Mouse (Mus musculus): ENCODE data around the gene Plcd1. TPM values are rescaled to one million over a fixed set of nuclear protein-coding genes. Genes with fewer than 3 reads are reported as not detected.

Gene Plcd1
- polyA plus RNA-seq, 1 experiment from 2014 or later, result 0.85 TPM

DNA sequence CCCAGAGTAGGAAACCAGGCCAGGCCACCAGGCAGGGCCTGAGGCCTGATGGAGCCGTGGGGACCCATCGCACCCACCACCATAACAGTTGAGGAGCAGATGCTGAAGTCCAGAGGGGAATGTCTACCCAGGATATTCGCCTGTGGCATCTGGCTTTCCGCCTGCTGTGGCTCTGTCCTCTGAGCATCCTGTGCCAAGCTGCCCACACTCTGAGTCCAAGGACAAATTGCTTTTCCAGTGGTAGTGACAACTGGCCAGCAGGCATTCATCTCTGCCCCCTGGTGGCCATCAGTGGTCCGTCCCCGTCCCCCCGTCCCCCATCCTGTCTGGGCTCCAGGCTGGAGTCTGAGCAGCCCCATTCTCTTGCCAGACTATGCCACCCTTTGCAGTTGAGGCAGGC, 63.7 kb downstream of the Plcd1 start:
- DNase-seq, result peak; percentile 71
- 0 out of 2 replicates have a peak, but pooled peaks have one; percentile 44 for ATAC-seq

DNA sequence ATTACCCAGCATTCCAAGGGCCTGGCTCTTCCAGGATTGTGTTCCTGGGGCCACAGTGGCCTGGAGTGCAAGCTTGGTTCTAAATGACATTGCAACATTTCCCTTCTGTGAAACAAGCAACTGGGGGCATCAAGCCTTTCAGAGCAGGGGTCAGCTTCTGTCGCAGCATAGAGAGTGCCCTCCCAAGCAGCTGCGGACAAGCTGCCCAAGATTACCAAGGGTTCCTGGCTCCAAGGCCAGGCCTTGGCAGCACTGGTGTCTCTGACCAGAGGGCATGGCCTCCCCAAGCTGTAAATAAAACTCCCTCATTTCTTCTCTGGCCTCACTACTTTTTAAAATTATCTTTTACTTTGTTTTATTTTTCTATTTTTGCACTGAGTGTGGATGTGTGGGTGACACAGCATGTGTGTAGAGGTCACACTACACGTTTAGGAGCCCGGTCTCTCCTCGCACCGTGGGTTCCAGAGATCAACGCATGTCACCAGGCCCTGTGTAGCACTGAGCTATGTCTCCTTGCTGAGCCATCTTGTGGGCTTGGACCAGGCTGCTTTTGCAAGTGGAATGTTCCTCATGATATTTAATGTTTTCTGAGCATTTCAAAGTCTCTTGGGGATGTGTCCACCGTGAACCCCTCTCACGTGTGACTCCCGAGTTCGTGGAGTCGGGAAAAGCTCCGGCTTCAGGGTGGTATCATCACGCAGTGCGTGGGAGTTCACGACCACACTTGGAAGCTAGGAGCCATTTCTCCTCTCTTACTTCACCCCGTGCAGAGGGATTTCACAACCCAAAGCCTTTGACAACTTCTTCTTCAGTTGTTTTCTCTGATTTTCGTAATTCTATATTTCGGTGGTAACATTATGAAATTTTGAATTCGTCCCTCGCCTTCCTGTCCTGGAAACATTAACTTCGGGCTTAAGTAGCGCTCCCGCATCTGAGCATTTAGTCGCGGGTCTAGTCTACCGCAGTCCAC, 64.8 kb downstream of the Plcd1 start:
- ATAC-seq (no peak), DNase-seq (no peak)
- H3K9me3 ChIP-seq (ENCODE audit: low read length), result no peaks in the 10 kb centered on the region
- no peak overlapping the region for H3K9ac ChIP-seq (replicated peaks)
- 79% methylated on average over 27 of the region's 27 CpGs for WGBS (ENCODE audit: insufficient replicate concordance)
- H3K4me3 ChIP-seq (ENCODE audit: low read depth, low read length), result no peak overlapping the region
- no peak for TF ChIP-seq CTCF (IDR thresholded peaks at IDR 0.05; ENCODE audit: low read depth)
- TF ChIP-seq EP300 (IDR thresholded peaks at IDR 0.05; ENCODE audit: low read depth), result no peak
- H3K4me1 ChIP-seq (ENCODE audit: insufficient read depth), result no peaks in the 10 kb centered on the region
- no peaks in the 10 kb centered on the region for H3K27me3 ChIP-seq (ENCODE audit: insufficient read depth, low read length)
- peaks cover 20% of the 10 kb centered on the region for H3K36me3 ChIP-seq (replicated peaks; ENCODE audit: insufficient read depth, low read length)
- no peak overlapping the region for H3K4me2 ChIP-seq (ENCODE audit: low read depth, low read length)
- H3K27ac ChIP-seq (ENCODE audit: low read depth), result no peak overlapping the region

More for the DNA sequence above, 63.7 kb downstream of the Plcd1 start:
- Histone ChIP-seq H3K9me3 (ENCODE audit: low read length) (no peaks in the 10 kb centered on the region), H3K4me1 (ENCODE audit: insufficient read depth) (no peaks in the 10 kb centered on the region), H3K9ac (replicated peaks) (no peak overlapping the region), H3K27me3 (ENCODE audit: insufficient read depth, low read length) (no peaks in the 10 kb centered on the region), H3K4me3 (ENCODE audit: low read depth, low read length) (no peak overlapping the region), H3K27ac (ENCODE audit: low read depth) (no peak overlapping the region), H3K4me2 (ENCODE audit: low read depth, low read length) (no peak overlapping the region), H3K36me3 (replicated peaks; ENCODE audit: insufficient read depth, low read length) (peaks cover 22% of the 10 kb centered on the region)
- 55% methylated on average over 7 of the region's 7 CpGs for WGBS (ENCODE audit: insufficient replicate concordance)
- peak; percentile 85 for TF ChIP-seq CTCF (IDR thresholded peaks at IDR 0.05; ENCODE audit: low read depth)
- no peak for TF ChIP-seq EP300 (IDR thresholded peaks at IDR 0.05; ENCODE audit: low read depth)

DNA sequence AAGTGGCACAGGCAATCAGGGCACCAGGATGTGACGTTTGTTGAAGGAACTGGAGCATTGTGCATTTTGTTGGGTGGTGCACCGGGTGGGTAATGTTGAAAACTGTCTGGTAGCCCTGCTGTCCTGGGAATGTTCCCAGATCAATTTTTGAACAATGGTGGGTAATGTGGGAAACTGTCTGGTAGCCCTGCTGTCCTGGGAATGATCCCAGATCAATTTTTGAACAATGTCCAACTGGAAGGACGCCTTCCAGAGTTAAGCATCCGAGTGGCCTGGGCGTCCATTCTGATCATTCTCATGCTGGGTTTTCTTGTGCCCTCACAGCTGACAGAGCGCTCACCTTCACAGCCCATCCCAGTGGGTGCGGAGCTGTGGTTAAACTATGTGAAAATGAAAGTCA, 66.0 kb downstream of the Plcd1 start:
- no peaks in the 10 kb centered on the region for H3K27me3 ChIP-seq (ENCODE audit: insufficient read depth, low read length)
- H3K4me2 ChIP-seq (ENCODE audit: low read depth, low read length), result no peak overlapping the region
- no peak for TF ChIP-seq EP300 (IDR thresholded peaks at IDR 0.05; ENCODE audit: low read depth)
- TF ChIP-seq CTCF (IDR thresholded peaks at IDR 0.05; ENCODE audit: low read depth), result no peak
- peaks cover 14% of the 10 kb centered on the region; the same call in 1 of the 2 replicates for H3K36me3 ChIP-seq (replicated peaks; ENCODE audit: insufficient read depth, low read length)
- no peak overlapping the region for H3K9ac ChIP-seq (replicated peaks)
- DNase-seq (no peak), ATAC-seq (no peak)
- no peaks in the 10 kb centered on the region for H3K4me1 ChIP-seq (ENCODE audit: insufficient read depth)
- H3K4me3 ChIP-seq (ENCODE audit: low read depth, low read length), result no peak overlapping the region
- H3K27ac ChIP-seq (ENCODE audit: low read depth), result no peak overlapping the region
- H3K9me3 ChIP-seq (ENCODE audit: low read length), result no peaks in the 10 kb centered on the region
- WGBS (ENCODE audit: insufficient replicate concordance), result 78% methylated on average over 7 of the region's 7 CpGs

DNA sequence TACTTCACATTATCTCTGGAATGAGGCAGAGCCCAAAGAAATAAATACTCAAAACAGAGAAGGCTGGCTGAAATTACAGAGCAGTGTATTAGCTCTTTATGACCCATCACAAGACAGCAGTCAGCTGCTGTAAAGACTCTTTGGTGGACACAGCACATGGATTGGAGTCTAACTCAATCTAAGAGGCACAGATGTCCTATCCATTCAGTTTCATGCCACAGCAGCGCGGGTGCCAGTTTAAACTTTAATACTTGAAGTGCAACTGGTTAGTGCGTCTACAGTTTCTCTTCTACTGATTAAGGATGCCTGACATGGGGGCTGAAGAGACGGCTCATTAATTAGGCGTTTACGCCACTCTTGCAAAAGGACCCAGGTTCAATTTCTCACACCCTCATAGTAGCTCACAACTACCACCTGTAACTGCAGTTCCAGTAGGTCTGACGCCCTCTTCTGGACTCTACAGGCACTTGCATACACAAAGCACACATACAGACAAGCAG, 67.4 kb downstream of the Plcd1 start:
- Histone ChIP-seq H3K27ac (ENCODE audit: low read depth) (no peak overlapping the region), H3K9me3 (ENCODE audit: low read length) (no peaks in the 10 kb centered on the region), H3K4me1 (ENCODE audit: insufficient read depth) (no peaks in the 10 kb centered on the region), H3K4me3 (ENCODE audit: low read depth, low read length) (no peak overlapping the region), H3K27me3 (ENCODE audit: insufficient read depth, low read length) (no peaks in the 10 kb centered on the region), H3K36me3 (replicated peaks; ENCODE audit: insufficient read depth, low read length) (0 out of 2 replicates have a peak, but pooled peaks cover 6% of the 10 kb centered on the region), H3K4me2 (ENCODE audit: low read depth, low read length) (no peak overlapping the region), H3K9ac (replicated peaks) (no peak overlapping the region)
- no peak for TF ChIP-seq EP300 (IDR thresholded peaks at IDR 0.05; ENCODE audit: low read depth)
- 0 out of 2 replicates have a peak, but pooled peaks have one; percentile 5 for TF ChIP-seq CTCF (IDR thresholded peaks at IDR 0.05; ENCODE audit: low read depth)
- no peak for ATAC-seq
- 83% methylated on average over 7 of the region's 7 CpGs for WGBS (ENCODE audit: insufficient replicate concordance)
- no peak for DNase-seq

DNA sequence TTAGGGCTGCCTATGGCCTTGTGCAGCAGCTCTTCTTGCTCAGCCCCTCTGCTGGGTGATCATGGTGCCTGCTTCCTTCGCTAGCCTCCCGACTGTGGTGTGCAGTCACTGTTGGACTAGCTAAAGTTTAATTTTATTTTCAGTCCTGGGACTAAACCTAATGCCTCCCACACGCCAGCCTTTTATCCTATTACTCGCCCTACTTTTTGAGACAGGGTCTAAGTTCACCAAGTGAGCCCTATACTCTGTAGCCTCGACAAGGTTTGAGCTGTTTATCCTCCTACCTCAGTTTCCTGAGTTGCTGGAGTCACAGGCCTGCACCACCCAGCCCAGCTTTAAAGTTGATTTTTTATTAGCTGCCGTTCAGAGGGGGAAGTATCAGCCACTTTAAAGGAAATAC, 68.0 kb downstream of the Plcd1 start:
- H3K4me2 ChIP-seq (ENCODE audit: low read depth, low read length), result no peak overlapping the region
- H3K9ac ChIP-seq (replicated peaks), result no peak overlapping the region
- WGBS (ENCODE audit: insufficient replicate concordance), result 64% methylated on average over 6 of the region's 6 CpGs
- DNase-seq (no peak), ATAC-seq (no peak)
- no peaks in the 10 kb centered on the region for H3K27me3 ChIP-seq (ENCODE audit: insufficient read depth, low read length)
- TF ChIP-seq EP300 (IDR thresholded peaks at IDR 0.05; ENCODE audit: low read depth) (no peak), CTCF (IDR thresholded peaks at IDR 0.05; ENCODE audit: low read depth) (no peak)
- H3K9me3 ChIP-seq (ENCODE audit: low read length), result no peaks in the 10 kb centered on the region
- H3K36me3 ChIP-seq (replicated peaks; ENCODE audit: insufficient read depth, low read length), result 0 out of 2 replicates have a peak, but pooled peaks cover under 1% of the 10 kb centered on the region
- no peak overlapping the region for H3K27ac ChIP-seq (ENCODE audit: low read depth)
- no peak overlapping the region for H3K4me3 ChIP-seq (ENCODE audit: low read depth, low read length)
- H3K4me1 ChIP-seq (ENCODE audit: insufficient read depth), result no peaks in the 10 kb centered on the region

DNA sequence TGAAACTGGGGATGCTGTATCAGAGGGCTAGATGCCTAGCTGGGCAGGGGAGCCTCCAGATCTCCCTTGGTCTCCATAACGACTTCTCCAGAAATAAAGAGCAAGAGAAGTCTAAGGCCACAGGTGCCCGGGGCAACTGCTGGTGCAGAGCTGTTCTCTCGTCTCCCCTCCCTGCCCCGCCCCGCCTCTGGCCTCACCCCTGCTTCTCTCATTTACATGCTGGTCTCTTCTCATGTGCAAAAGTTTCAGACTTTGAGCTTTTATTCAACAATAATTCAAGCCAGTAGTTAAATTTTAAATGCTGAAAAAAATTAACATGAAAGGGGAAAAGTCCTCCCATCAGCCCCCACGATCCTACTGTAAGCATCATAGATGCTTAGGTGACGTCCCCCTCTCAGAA, 71.6 kb downstream of the Plcd1 start:
- Histone ChIP-seq H3K36me3 (replicated peaks; ENCODE audit: insufficient read depth, low read length) (peaks cover 4% of the 10 kb centered on the region; the same call in 1 of the 2 replicates), H3K4me2 (ENCODE audit: low read depth, low read length) (no peak overlapping the region), H3K9me3 (ENCODE audit: low read length) (no peaks in the 10 kb centered on the region), H3K27ac (ENCODE audit: low read depth) (no peak overlapping the region), H3K4me1 (ENCODE audit: insufficient read depth) (no peaks in the 10 kb centered on the region), H3K4me3 (ENCODE audit: low read depth, low read length) (no peak overlapping the region), H3K27me3 (ENCODE audit: insufficient read depth, low read length) (no peaks in the 10 kb centered on the region), H3K9ac (replicated peaks) (no peak overlapping the region)
- WGBS (ENCODE audit: insufficient replicate concordance), result 71% methylated on average over 7 of the region's 7 CpGs
- ATAC-seq, result no peak
- no peak for DNase-seq
- TF ChIP-seq CTCF (IDR thresholded peaks at IDR 0.05; ENCODE audit: low read depth) (no peak), EP300 (IDR thresholded peaks at IDR 0.05; ENCODE audit: low read depth) (no peak)

Small RNA genes lying within 50 kb of the gene (microRNA-seq; reads per million reads assigned to microRNA genes)
- gene Mir26a-1, result 18.2 reads per million, percentile 26 among the genes with 10 or more reads in this experiment

Other genes starting within 250 kb of the Plcd1 start
- 2.2 and 2.4 TPM in 2 replicates for gene Ctdspl, start 167.0 kb downstream of the Plcd1 start, polyA plus RNA-seq (2015; fragmentation: Nextera tagmentation; extraction: Ambion mirVana)
- 8.3 and 9.3 TPM in 2 replicates for gene Vill, start 40.7 kb downstream of the Plcd1 start, polyA plus RNA-seq (2015; fragmentation: Nextera tagmentation; extraction: Ambion mirVana)
- 0.05 TPM in 2 replicates for gene Dlec1, start 9.0 kb upstream of the Plcd1 start, polyA plus RNA-seq (2015; fragmentation: Nextera tagmentation; extraction: Ambion mirVana)
- 496 and 544 TPM in 2 replicates for gene Acaa1b, start 63.6 kb upstream of the Plcd1 start, polyA plus RNA-seq (2015; fragmentation: Nextera tagmentation; extraction: Ambion mirVana)
- not detected in 2 replicates for gene Gm47289, start 65.7 kb upstream of the Plcd1 start, polyA plus RNA-seq (2015; fragmentation: Nextera tagmentation; extraction: Ambion mirVana)
- not detected in 2 replicates for gene Slc22a13, start 115.6 kb upstream of the Plcd1 start, polyA plus RNA-seq (2015; fragmentation: Nextera tagmentation; extraction: Ambion mirVana)
- gene Oxsr1, start 228.9 kb upstream of the Plcd1 start, polyA plus RNA-seq (2015; fragmentation: Nextera tagmentation; extraction: Ambion mirVana), result 3.8 and 4.1 TPM in 2 replicates
- gene Acaa1a, start 246.2 kb upstream of the Plcd1 start, polyA plus RNA-seq (2015; fragmentation: Nextera tagmentation; extraction: Ambion mirVana), result 132 and 141 TPM in 2 replicates
- 15.6 and 16.7 TPM in 2 replicates for gene Myd88, start 247.9 kb upstream of the Plcd1 start, polyA plus RNA-seq (2015; fragmentation: Nextera tagmentation; extraction: Ambion mirVana)

Data from liver, postnatal 0 days (tissue).